Mouse (Mus musculus) adrenal gland, adult 18-20 months (tissue): ENCODE results near the gene Jph2. TPM values are rescaled to one million over a fixed set of nuclear protein-coding genes. Genes with fewer than 3 reads are reported as not detected.

Experiments used
- DNase-seq, 2 experiments: peaks; one replicate each; pipeline ENCODE4 v3.0.0; 2021 to 2022; ENCODE audit warnings: low spot score in 2 of 2
- long read RNA-seq, 2 experiments: library from polyadenylated mRNA; stranded (forward); transcript quantifications; one replicate each; pipeline ENCODE4 v2.0.0; 2021
- total RNA-seq, 2 experiments: library from RNA; stranded (reverse); gene quantifications; 1 replicate in 1 of 2; 2 replicates in 1 of 2; pipeline ENCODE4 v1.2.3; 2021

The Jph2 gene
- total RNA-seq: 1 to 10 TPM; 4.4 to 6.5 TPM
- long read RNA-seq, experiment 1, full-length matches to known transcripts: 7 of 8 reads
- long read RNA-seq, experiment 1, partial matches to known transcripts: 1 of 8 reads
- long read RNA-seq, experiment 1, other reads (novel, unspliced or antisense): 0 of 8 reads
- long read RNA-seq, experiment 2, full-length matches to known transcripts: 7 of 11 reads
- long read RNA-seq, experiment 2, partial matches to known transcripts: 3 of 11 reads
- long read RNA-seq, experiment 2, other reads (novel, unspliced or antisense): 1 of 11 reads

- peak; percentile 41 to 44 for DNase-seq
Measured at GRCm38 (mm10) chr2:163397905-163398304, at the start of gene Jph2. Gene Jph2 (minus strand): TSS chr2:163397993.

GRCm38 (mm10) chr2:163447375-163447774 lies 49.6 kb upstream of the Jph2 start:
- DNase-seq: no peak

GRCm38 (mm10) chr2:163444017-163444416 lies 46.2 kb upstream of the Jph2 start:
- no peak for DNase-seq

GRCm38 (mm10) chr2:163443543-163443942 lies 45.8 kb upstream of the Jph2 start:
- DNase-seq: no peak

GRCm38 (mm10) chr2:163439488-163439887 lies 41.7 kb upstream of the Jph2 start:
- no peak for DNase-seq

GRCm38 (mm10) chr2:163438619-163439451 lies 41.0 kb upstream of the Jph2 start:
- no peak for DNase-seq

- no peak for DNase-seq
Measured at GRCm38 (mm10) chr2:163438246-163438618, 40.4 kb upstream of the Jph2 start, which contains the start of gene Gdap1l1. Gene Gdap1l1 (plus strand): TSS chr2:163438476.

- no peak for DNase-seq
Measured at GRCm38 (mm10) chr2:163437800-163438199, 40.0 kb upstream of the Jph2 start.

GRCm38 (mm10) chr2:163433971-163434370 lies 36.2 kb upstream of the Jph2 start:
- DNase-seq: no peak

GRCm38 (mm10) chr2:163431289-163431688 lies 33.5 kb upstream of the Jph2 start:
- DNase-seq: no peak

GRCm38 (mm10) chr2:163428346-163429011 lies 30.7 kb upstream of the Jph2 start:
- DNase-seq: no peak

- DNase-seq: no peak
Measured at GRCm38 (mm10) chr2:163424597-163424996, 26.8 kb upstream of the Jph2 start, which contains the start of gene Oser1. Gene Oser1 (minus strand): TSS chr2:163424697.

- no peak for DNase-seq
Measured at GRCm38 (mm10) chr2:163422895-163423660, 25.3 kb upstream of the Jph2 start.

- no peak for DNase-seq
Measured at GRCm38 (mm10) chr2:163420366-163420886, 22.6 kb upstream of the Jph2 start.

- peak; percentile 97 to 98 for DNase-seq
Measured at GRCm38 (mm10) chr2:163419346-163420045, 21.7 kb upstream of the Jph2 start.

- no peak for DNase-seq
Measured at GRCm38 (mm10) chr2:163418841-163419345, 21.1 kb upstream of the Jph2 start.

GRCm38 (mm10) chr2:163417830-163418229 lies 20.0 kb upstream of the Jph2 start:
- DNase-seq: no peak

GRCm38 (mm10) chr2:163417026-163417425 lies 19.2 kb upstream of the Jph2 start:
- no peak for DNase-seq

GRCm38 (mm10) chr2:163412846-163413590 lies 15.2 kb upstream of the Jph2 start:
- DNase-seq: no peak
